Mouse (Mus musculus) MEL (cell line): ENCODE measurements around the gene Fut8.

Experiments
- CTCF ChIP-seq, 3 experiments: IDR thresholded peaks in 2 of 3; conservative IDR thresholded peaks in 1 of 3; 2 replicates each; pipeline ENCODE4 v1.5.1; 2011 to 2012; ENCODE audit warnings: low read length in 3 of 3, low read depth in 2 of 3, mild to moderate bottlenecking in 2 of 3, improper control_type of control experiment in 1 of 3, inconsistent platforms in 1 of 3, mixed read lengths in 1 of 3, moderate library complexity in 1 of 3; ENCODE audit not compliant: control insufficient read depth in 1 of 3, insufficient read depth in 1 of 3, poor library complexity in 1 of 3, severe bottlenecking in 1 of 3
- MAFK ChIP-seq: IDR thresholded peaks from 2 replicates; pipeline ENCODE4 v1.6.1; 2011; ENCODE audit warnings: low read depth, mild to moderate bottlenecking, low read length, improper control_type of control experiment, borderline replicate concordance
- POLR2A ChIP-seq, 2 experiments: IDR thresholded peaks; 2 replicates each; pipeline ENCODE4 v1.6.1; 2011 to 2012; ENCODE audit warnings: low read length in 2 of 2, mild to moderate bottlenecking in 2 of 2, control low read depth in 1 of 2, improper control_type of control experiment in 1 of 2, low read depth in 1 of 2, moderate library complexity in 1 of 2; ENCODE audit not compliant: control insufficient read depth in 1 of 2, insufficient read depth in 1 of 2, poor library complexity in 1 of 2
- UBTF ChIP-seq: IDR thresholded peaks from 2 replicates; pipeline ENCODE4 v1.6.1; 2012; ENCODE audit warnings: low read depth, mild to moderate bottlenecking, inconsistent platforms, low read length, improper control_type of control experiment, moderate library complexity, borderline replicate concordance; ENCODE audit not compliant: insufficient read depth
- ZC3H11A ChIP-seq: IDR thresholded peaks from 2 replicates; pipeline ENCODE4 v1.6.1; 2012; ENCODE audit warnings: low read depth, mild to moderate bottlenecking, inconsistent platforms, low read length, improper control_type of control experiment
- ZKSCAN1 ChIP-seq: IDR thresholded peaks from 2 replicates; pipeline ENCODE4 v1.6.1; 2012; ENCODE audit warnings: low read depth, mild to moderate bottlenecking, inconsistent platforms, low read length, improper control_type of control experiment, moderate library complexity
- ZNF384 ChIP-seq: IDR thresholded peaks from 2 replicates; pipeline ENCODE4 v1.6.1; 2012; ENCODE audit warnings: low read depth, mild to moderate bottlenecking, inconsistent platforms, low read length, improper control_type of control experiment

GRCm38 (mm10) chr12:77313502-77313901 lies 75.6 kb downstream of the Fut8 start:
- TF ChIP-seq ZKSCAN1 (no peak), CTCF (IDR thresholded peaks at IDR 0.05 in 2 of 3, conservative IDR thresholded peaks at IDR 0.05 in 1 of 3; ENCODE audit: control insufficient read depth in 1 of 3, insufficient read depth in 1 of 3, low read depth in 2 of 3, low read length in 3 of 3, poor library complexity in 1 of 3, severe bottlenecking in 1 of 3) (no peak), UBTF (no peak), MAFK (no peak), POLR2A (IDR thresholded peaks at IDR 0.05; ENCODE audit: control insufficient read depth in 1 of 2, insufficient read depth in 1 of 2, low read depth in 1 of 2, low read length in 2 of 2, poor library complexity in 1 of 2) (no peak), ZNF384 (no peak), ZC3H11A (no peak)
